Mouse (Mus musculus) lung, embryonic 14.5 days (tissue): Measurements from ENCODE around the gene Hid1. TPM values are rescaled to one million over a fixed set of nuclear protein-coding genes. Genes with fewer than 3 reads are reported as not detected.
A peak's percentile ranks its signal among the peaks of the same experiment; 100 is the strongest.

ENCODE experiments used
- ATAC-seq: fragments of 200-750 bp; cut with Nextera tagmentation; 2 replicates; pipeline ENCODE4 v1.8.0; 2017; ENCODE audit warnings: mild to moderate bottlenecking, moderate TSS enrichment, moderate library complexity; ENCODE audit not compliant: insufficient read depth
- DNase-seq: peaks from one replicate; pipeline ENCODE4 v3.0.0-alpha.2; 2015
- H3K27ac ChIP-seq: fragments of 300-500 bp; sonication (generic); 2 replicates; pipeline ENCODE4 v1.5.1; 2014; ENCODE audit warnings: low read depth, mild to moderate bottlenecking, moderate library complexity
- H3K27me3 ChIP-seq: fragments of 300-500 bp; sonication (generic); 2 replicates; pipeline ENCODE4 v1.6.1; 2014; ENCODE audit warnings: low read length, control low read depth; ENCODE audit not compliant: insufficient read depth
- H3K36me3 ChIP-seq: fragments of 300-500 bp; sonication (generic); 2 replicates; pipeline ENCODE4 v1.6.1; 2014; ENCODE audit warnings: control low read depth; ENCODE audit not compliant: insufficient read depth
- H3K4me1 ChIP-seq: fragments of 300-500 bp; sonication (generic); 2 replicates; pipeline ENCODE4 v1.6.1; 2014; ENCODE audit warnings: antibody characterized with exemption, control low read depth; ENCODE audit not compliant: insufficient read depth
- H3K4me2 ChIP-seq: fragments of 300-500 bp; sonication (generic); 2 replicates; pipeline ENCODE4 v1.6.1; 2014; ENCODE audit warnings: mild to moderate bottlenecking
- H3K4me3 ChIP-seq: fragments of 300-500 bp; sonication (generic); 2 replicates; pipeline ENCODE4 v1.5.1; 2014; ENCODE audit warnings: low read depth, low read length
- H3K9ac ChIP-seq: fragments of 300-500 bp; sonication (generic); 2 replicates; pipeline ENCODE4 v1.6.1; 2014
- H3K9me3 ChIP-seq: fragments of 300-500 bp; sonication (generic); 2 replicates; pipeline ENCODE4 v1.6.1; 2016; ENCODE audit warnings: low read depth, low read length, control low read depth
- CTCF ChIP-seq: IDR thresholded peaks from 2 replicates; pipeline ENCODE4 v1.5.1; 2016; ENCODE audit warnings: antibody characterized with exemption, low read depth
- WGBS: fragments of 180-500 bp; shearing (Covaris S2); extraction: QIAGEN DNeasy Blood & Tissue Kit; methylation state at CpG from one replicate; pipeline ENCODE4 v1.1.7; 2014; 5-methylcytosine and 5-hydroxymethylcytosine counted together
- polyA plus RNA-seq: library from polyadenylated mRNA; unstranded; fragments of >200 nt; fragmentation: Nextera tagmentation; extraction: Ambion mirVana; gene quantifications from 2 replicates; pipeline ENCODE4 v1.2.1, GENCODE M21; 2014

Hid1 gene
- 7.4 and 9.2 TPM in 2 replicates for polyA plus RNA-seq

DNA sequence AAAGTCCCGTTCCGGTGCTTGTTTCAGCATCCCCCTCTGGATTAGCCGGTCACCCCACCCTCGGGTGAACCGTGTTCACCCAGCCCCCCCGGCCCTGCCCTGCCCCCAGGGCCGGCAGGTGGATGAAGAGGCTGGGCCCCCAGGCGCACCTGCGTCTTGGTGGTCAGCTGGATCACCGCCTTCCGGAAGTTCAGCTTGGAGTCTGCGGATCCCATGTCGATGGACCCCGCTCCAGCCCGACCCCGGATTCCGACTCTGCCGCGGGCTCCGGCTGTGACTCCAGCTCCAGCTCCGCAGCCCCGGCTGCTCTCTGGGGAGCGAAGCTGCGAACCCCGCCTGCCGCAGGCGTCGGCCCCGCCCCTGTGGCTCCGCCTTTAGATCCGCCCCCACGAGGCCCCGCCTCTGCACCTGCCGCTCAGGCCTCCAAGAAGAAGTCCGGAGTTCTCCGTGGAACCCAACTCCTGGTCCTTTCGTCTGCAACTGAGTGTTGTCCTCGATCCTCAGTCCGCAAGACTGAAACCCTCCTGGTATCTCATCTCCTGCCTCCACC, at the start of gene Hid1:
Gene Hid1, minus strand, starts transcription at position 362 of the 550 bp plus-strand sequence.
- H3K27ac ChIP-seq, result no peak within 1 kb of the TSS
- DNase-seq (peak; percentile 80), ATAC-seq (peak; percentile 71)
- peaks cover 43% of the 10 kb centered on the region for H3K27me3 ChIP-seq
- peaks cover 3% of the 10 kb centered on the region; the same call in 1 of the 2 replicates for H3K4me1 ChIP-seq
- under 1% methylated on average over 39 of the region's 39 CpGs for WGBS
- peak within 1 kb of the TSS; percentile 52 for H3K4me3 ChIP-seq
- TF ChIP-seq CTCF, result no peak
- H3K9me3 ChIP-seq, result no peaks in the 10 kb centered on the region
- H3K9ac ChIP-seq, result peak within 1 kb of the TSS; percentile 47
- no peaks in the 10 kb centered on the region for H3K36me3 ChIP-seq
- H3K4me2 ChIP-seq, result peak within 1 kb of the TSS; percentile 82

DNA sequence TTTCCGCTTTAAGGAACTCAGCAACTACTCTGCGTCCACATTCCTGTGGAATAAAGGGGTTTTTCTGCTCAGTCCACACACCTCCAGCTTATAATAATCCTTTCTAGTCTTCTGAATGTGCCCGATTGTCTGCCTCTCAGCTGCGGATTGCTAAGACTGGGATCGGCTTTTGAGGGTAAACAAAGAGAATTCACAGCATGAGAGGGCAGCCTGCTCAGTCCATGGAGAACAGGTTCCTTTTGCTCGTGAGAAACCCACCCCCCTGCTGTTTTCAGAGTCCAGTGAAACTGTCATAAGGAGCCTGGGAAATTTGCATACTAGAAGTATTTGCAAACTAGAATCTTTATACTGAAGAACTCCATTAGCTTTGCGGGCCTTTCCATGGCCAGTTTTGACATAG, 42.0 kb upstream of the Hid1 start:
- Histone ChIP-seq H3K4me3 (no peak overlapping the region), H3K9ac (no peak overlapping the region), H3K27me3 (no peaks in the 10 kb centered on the region), H3K36me3 (peaks cover 44% of the 10 kb centered on the region), H3K4me1 (peaks cover 7% of the 10 kb centered on the region), H3K9me3 (no peaks in the 10 kb centered on the region), H3K4me2 (no peak overlapping the region), H3K27ac (no peak overlapping the region)
- 89% methylated on average over 7 of the region's 7 CpGs for WGBS
- no peak for TF ChIP-seq CTCF
- no peak for DNase-seq
- ATAC-seq, result no peak

DNA sequence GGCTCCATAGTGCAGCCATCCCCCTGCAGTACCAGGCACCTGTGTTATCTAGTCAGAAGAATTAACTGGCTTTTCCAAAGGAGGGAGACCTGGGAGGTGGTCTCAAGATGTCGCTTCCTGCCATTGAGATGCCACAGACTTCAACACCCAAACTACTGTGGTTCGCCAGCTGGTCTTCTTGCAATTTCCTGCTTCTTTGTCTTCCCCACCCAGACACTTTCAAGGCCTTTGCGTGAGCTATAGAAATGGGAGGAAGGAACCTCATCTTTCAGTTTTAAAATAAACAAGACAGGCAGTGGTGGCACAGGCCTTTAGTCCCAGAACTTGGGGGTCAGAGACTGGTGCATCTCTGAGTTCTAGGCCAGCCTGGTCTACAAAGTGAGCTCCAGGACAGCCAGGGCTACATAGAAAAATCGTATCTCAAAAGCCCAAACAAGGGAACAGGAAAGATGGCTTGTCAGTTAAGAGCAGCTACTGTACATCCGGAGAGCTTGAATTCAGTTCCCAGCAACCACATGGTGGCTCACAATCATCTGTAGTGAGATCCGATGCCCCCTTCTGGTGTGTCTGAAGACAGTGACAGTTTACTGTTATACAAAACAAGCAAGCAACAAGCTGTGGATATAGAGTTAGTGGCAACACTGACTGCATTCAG, 40.8 kb upstream of the Hid1 start:
- no peak overlapping the region for H3K4me3 ChIP-seq
- H3K9ac ChIP-seq, result no peak overlapping the region
- H3K4me2 ChIP-seq, result no peak overlapping the region
- H3K9me3 ChIP-seq, result no peaks in the 10 kb centered on the region
- ATAC-seq, result no peak
- peak; percentile 11 for DNase-seq
- peaks cover 10% of the 10 kb centered on the region for H3K4me1 ChIP-seq
- TF ChIP-seq CTCF, result peak; percentile 27
- WGBS, result 74% methylated on average over 6 of the region's 6 CpGs
- H3K36me3 ChIP-seq, result peaks cover 44% of the 10 kb centered on the region
- H3K27me3 ChIP-seq, result no peaks in the 10 kb centered on the region
- peak overlapping the region; percentile 46; the same call in 1 of the 2 replicates for H3K27ac ChIP-seq

DNA sequence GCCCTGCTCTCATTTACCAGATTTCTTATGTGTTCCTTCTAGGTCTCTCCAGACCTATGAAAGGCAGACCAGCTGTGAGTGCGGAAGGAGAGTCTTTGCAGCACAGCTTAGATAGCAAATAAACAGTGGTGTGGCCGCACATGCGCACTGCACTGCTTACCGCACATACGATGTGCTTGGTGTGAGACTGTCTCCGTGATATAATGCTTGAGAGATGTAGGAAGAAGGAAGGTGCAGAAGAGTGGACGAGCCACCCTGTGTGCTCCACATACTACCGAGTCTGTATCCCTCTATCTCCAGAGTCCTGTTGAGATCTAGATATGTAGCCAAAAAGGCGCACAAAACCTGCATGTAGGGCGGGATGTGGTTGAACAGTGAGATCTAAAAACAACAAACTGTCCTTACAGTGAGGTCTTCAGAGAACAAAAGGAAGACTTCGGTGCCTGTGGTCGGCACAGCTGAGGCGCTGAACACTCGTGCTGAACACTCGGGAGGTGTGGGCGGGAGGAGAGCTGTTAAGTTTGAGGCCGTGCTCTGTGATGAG, 39.4 kb upstream of the Hid1 start:
- peaks cover 44% of the 10 kb centered on the region for H3K36me3 ChIP-seq
- 93% methylated on average over 17 of the region's 17 CpGs for WGBS

DNA sequence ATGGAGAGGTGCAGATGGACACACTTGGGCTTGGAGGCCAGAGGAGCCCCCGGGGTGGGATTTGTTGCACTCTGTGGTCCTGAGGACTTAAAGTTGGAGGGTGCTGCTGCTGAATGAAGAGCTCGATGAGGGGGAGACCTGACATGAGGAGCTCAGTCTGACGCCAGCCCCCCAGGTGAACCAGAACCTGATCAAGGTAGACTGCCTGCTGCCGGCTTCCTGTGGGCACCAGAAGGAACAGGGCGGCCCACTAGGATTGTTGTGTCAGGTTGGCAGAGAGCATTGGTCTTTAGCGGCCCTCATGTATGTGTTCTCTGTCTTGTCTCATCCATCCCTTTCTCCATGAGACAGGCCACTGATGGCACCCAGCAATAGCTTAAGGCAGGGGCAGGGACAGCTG, 38.2 kb upstream of the Hid1 start:
- H3K4me1 ChIP-seq, result peaks cover 7% of the 10 kb centered on the region
- no peaks in the 10 kb centered on the region for H3K27me3 ChIP-seq
- H3K27ac ChIP-seq, result no peak overlapping the region
- DNase-seq (no peak), ATAC-seq (no peak)
- H3K36me3 ChIP-seq, result peaks cover 35% of the 10 kb centered on the region
- WGBS, result 93% methylated on average over 6 of the region's 6 CpGs
- H3K4me3 ChIP-seq, result no peak overlapping the region
- H3K9ac ChIP-seq, result no peak overlapping the region
- no peak for TF ChIP-seq CTCF
- no peak overlapping the region for H3K4me2 ChIP-seq
- H3K9me3 ChIP-seq, result no peaks in the 10 kb centered on the region

More for the DNA sequence above, 39.4 kb upstream of the Hid1 start:
- H3K4me2 ChIP-seq, result no peak overlapping the region
- H3K9me3 ChIP-seq, result no peaks in the 10 kb centered on the region
- ATAC-seq (no peak), DNase-seq (no peak)
- H3K27me3 ChIP-seq, result no peaks in the 10 kb centered on the region
- H3K4me1 ChIP-seq, result peaks cover 10% of the 10 kb centered on the region
- TF ChIP-seq CTCF, result no peak
- H3K4me3 ChIP-seq, result no peak overlapping the region
- peak overlapping the region; percentile 9; the same call in 1 of the 2 replicates for H3K27ac ChIP-seq
- H3K9ac ChIP-seq, result no peak overlapping the region

DNA sequence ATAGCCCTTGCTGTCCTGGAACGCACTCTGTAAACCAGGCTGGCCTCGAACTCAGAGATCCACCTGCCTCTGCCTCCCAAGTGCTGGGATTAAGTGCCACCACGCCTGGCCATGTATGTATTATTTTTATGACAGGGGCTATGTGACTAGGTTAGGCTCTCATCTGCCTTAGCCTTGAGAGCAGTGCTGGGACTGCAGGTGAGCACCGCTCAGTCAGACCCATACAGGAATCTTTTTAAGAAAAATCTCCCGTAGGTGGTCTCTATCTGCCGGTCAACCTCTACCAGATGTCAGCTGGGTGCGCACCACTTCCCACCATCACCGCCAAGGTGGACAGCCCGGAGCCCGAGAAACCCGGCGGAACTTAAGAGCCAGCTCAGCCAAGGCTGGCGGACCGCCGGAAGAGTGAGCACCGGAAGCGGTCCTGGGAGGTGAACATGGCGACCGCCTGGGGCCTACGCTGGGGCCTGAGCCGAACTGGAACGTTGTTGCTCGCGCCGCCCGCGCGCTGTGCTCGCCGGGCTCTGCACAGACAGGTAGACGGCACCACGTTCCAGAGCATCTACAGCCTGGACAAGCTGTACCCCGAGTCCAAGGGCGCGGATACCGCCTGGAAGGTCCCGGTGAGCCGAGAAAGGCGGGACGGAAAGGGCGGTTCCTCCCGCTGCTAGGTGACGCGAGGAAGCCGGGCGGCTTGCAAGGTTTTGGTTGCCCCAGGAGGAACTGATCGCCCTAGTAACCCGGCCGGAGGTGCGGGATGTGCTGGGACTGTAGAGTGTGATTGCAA, 36.0 kb upstream of the Hid1 start, which contains the start of gene Mrpl58:
Gene Mrpl58, plus strand, starts transcription at position 415 of the 787 bp plus-strand sequence.
- Histone ChIP-seq H3K9me3 (no peaks in the 10 kb centered on the region), H3K4me3 (peak within 1 kb of the TSS; percentile 83), H3K4me2 (peak within 1 kb of the TSS; percentile 74), H3K27ac (peak within 1 kb of the TSS; percentile 88), H3K4me1 (peaks cover 7% of the 10 kb centered on the region), H3K36me3 (peaks cover 19% of the 10 kb centered on the region), H3K27me3 (no peaks in the 10 kb centered on the region), H3K9ac (peak within 1 kb of the TSS; percentile 91)
- DNase-seq (peak; percentile 92), ATAC-seq (peak; percentile 92)
- 3% methylated on average over 50 of the region's 50 CpGs for WGBS
- TF ChIP-seq CTCF, result no peak
